Mouse (Mus musculus): ENCODE data around the gene Cx3cr1.

- TF ChIP-seq CTCF (IDR thresholded peaks at IDR 0.05; ENCODE audit: low read depth, low read length), result no peak
- no peak for TF ChIP-seq POLR2A (IDR thresholded peaks at IDR 0.05; ENCODE audit: borderline replicate concordance, low read depth, low read length)
Observed at GRCm38 (mm10) chr9:120048495-120048894, 21.2 kb downstream of the Cx3cr1 start.

Measured in bone marrow macrophage, adult 2 months (primary cell).